Mouse (Mus musculus): ENCODE results near the gene Ube2t. TPM values are rescaled to one million over a fixed set of nuclear protein-coding genes. Genes with fewer than 3 reads are reported as not detected.

Gene Ube2t
- polyA plus RNA-seq, 1 experiment from 2014 or later, result 23.0 TPM

DNA sequence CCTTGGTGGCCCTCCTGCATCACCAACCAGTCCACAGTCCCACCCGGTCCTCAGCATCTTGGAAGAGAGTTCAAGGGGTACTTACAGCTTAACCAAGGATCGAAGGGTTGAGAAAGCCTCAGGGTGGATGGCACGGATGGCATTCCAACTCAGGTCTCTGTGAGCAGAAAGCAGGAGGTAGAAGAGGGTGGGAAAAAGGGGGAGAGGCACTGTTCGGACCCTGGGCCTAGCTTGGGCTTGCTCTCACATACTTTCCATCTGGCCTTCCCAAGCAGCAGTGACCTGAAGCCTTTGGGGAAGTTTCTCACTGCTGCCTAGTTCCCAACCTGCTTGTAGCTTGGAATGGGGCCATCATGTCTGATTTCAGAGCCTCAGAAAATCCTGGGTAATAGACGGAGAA is 35.2 kb downstream of the Ube2t start:
- H3K9me3 ChIP-seq (ENCODE audit: control insufficient read depth, low read length), result no peaks in the 10 kb centered on the region
- WGBS, result 74% methylated on average over 5 of the region's 5 CpGs
- H3K4me3 ChIP-seq (ENCODE audit: low read depth, low read length), result no peak overlapping the region
- no peak overlapping the region for H3K4me2 ChIP-seq (ENCODE audit: low read depth, low read length)
- no peak overlapping the region for H3K27ac ChIP-seq (replicated peaks; ENCODE audit: low read depth, low read length)
- ATAC-seq (ENCODE audit: low read depth) (no peak), DNase-seq (ENCODE audit: low spot score) (no peak)
- no peak overlapping the region for H3K9ac ChIP-seq (ENCODE audit: low read depth, low read length)
- H3K36me3 ChIP-seq (ENCODE audit: control insufficient read depth, insufficient read depth, low read length), result no peaks in the 10 kb centered on the region
- H3K4me1 ChIP-seq (ENCODE audit: control insufficient read depth, insufficient read depth, low read length), result no peaks in the 10 kb centered on the region
- no peaks in the 10 kb centered on the region for H3K27me3 ChIP-seq (replicated peaks; ENCODE audit: control insufficient read depth, insufficient read depth, low read length)

DNA sequence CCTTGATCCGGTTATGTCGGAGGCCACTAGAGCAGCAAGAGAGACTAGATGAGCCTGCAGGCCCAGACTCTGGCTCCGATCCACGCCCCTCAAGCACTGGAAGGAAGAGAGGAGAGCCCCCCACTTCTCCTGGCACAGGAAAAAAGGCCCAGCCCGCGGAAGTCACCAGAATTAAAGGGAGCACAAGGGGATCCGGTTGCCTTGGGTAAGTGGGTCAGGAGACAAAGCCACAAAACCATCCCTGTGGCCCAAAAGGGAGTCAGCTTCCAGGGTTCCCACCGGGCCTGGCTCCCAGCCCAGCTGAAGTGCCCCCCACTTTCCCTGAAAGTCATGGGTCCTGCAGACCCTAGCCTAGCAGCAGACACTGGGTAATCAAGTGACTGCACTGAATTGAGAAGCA is 35.9 kb downstream of the Ube2t start:
- H3K4me1 ChIP-seq (ENCODE audit: control insufficient read depth, insufficient read depth, low read length), result no peaks in the 10 kb centered on the region
- H3K4me2 ChIP-seq (ENCODE audit: low read depth, low read length), result no peak overlapping the region
- H3K9me3 ChIP-seq (ENCODE audit: control insufficient read depth, low read length), result no peaks in the 10 kb centered on the region
- no peaks in the 10 kb centered on the region for H3K27me3 ChIP-seq (replicated peaks; ENCODE audit: control insufficient read depth, insufficient read depth, low read length)
- DNase-seq (ENCODE audit: low spot score) (no peak), ATAC-seq (ENCODE audit: low read depth) (no peak)
- WGBS, result 73% methylated on average over 8 of the region's 8 CpGs
- H3K4me3 ChIP-seq (ENCODE audit: low read depth, low read length), result no peak overlapping the region
- H3K27ac ChIP-seq (replicated peaks; ENCODE audit: low read depth, low read length), result no peak overlapping the region
- no peak overlapping the region for H3K9ac ChIP-seq (ENCODE audit: low read depth, low read length)
- no peaks in the 10 kb centered on the region for H3K36me3 ChIP-seq (ENCODE audit: control insufficient read depth, insufficient read depth, low read length)

- no peaks in the 10 kb centered on the region for H3K36me3 ChIP-seq (ENCODE audit: control insufficient read depth, insufficient read depth, low read length)
Measured at GRCm38 (mm10) chr1:135000527-135000926, 38.2 kb downstream of the Ube2t start.

GRCm38 (mm10) chr1:135003346-135003745 is 41.0 kb downstream of the Ube2t start:
- Histone ChIP-seq H3K36me3 (ENCODE audit: control insufficient read depth, insufficient read depth, low read length) (no peaks in the 10 kb centered on the region), H3K4me1 (ENCODE audit: control insufficient read depth, insufficient read depth, low read length) (no peaks in the 10 kb centered on the region), H3K9me3 (ENCODE audit: control insufficient read depth, low read length) (no peaks in the 10 kb centered on the region), H3K4me3 (ENCODE audit: low read depth, low read length) (no peak overlapping the region), H3K27ac (replicated peaks; ENCODE audit: low read depth, low read length) (no peak overlapping the region), H3K27me3 (replicated peaks; ENCODE audit: control insufficient read depth, insufficient read depth, low read length) (no peaks in the 10 kb centered on the region), H3K9ac (ENCODE audit: low read depth, low read length) (no peak overlapping the region), H3K4me2 (ENCODE audit: low read depth, low read length) (no peak overlapping the region)
- WGBS, result 56% methylated on average over 4 of the region's 4 CpGs
- no peak for ATAC-seq (ENCODE audit: low read depth)
- no peak for DNase-seq (ENCODE audit: low spot score)

More at GRCm38 (mm10) chr1:135000527-135000926, 38.2 kb downstream of the Ube2t start:
- Histone ChIP-seq H3K4me1 (ENCODE audit: control insufficient read depth, insufficient read depth, low read length) (no peaks in the 10 kb centered on the region), H3K27ac (replicated peaks; ENCODE audit: low read depth, low read length) (no peak overlapping the region), H3K4me2 (ENCODE audit: low read depth, low read length) (no peak overlapping the region), H3K9ac (ENCODE audit: low read depth, low read length) (no peak overlapping the region), H3K27me3 (replicated peaks; ENCODE audit: control insufficient read depth, insufficient read depth, low read length) (no peaks in the 10 kb centered on the region), H3K4me3 (ENCODE audit: low read depth, low read length) (no peak overlapping the region), H3K9me3 (ENCODE audit: control insufficient read depth, low read length) (no peaks in the 10 kb centered on the region)
- WGBS, result 79% methylated on average over 9 of the region's 9 CpGs
- DNase-seq (ENCODE audit: low spot score) (no peak), ATAC-seq (ENCODE audit: low read depth) (no peak)

GRCm38 (mm10) chr1:135005696-135006095 is 43.3 kb downstream of the Ube2t start:
- ATAC-seq (ENCODE audit: low read depth) (no peak), DNase-seq (ENCODE audit: low spot score) (no peak)
- H3K9ac ChIP-seq (ENCODE audit: low read depth, low read length), result no peak overlapping the region
- no peaks in the 10 kb centered on the region for H3K36me3 ChIP-seq (ENCODE audit: control insufficient read depth, insufficient read depth, low read length)
- no peak overlapping the region for H3K4me3 ChIP-seq (ENCODE audit: low read depth, low read length)
- no peaks in the 10 kb centered on the region for H3K4me1 ChIP-seq (ENCODE audit: control insufficient read depth, insufficient read depth, low read length)
- H3K4me2 ChIP-seq (ENCODE audit: low read depth, low read length), result no peak overlapping the region
- 46% methylated on average over 7 of the region's 7 CpGs for WGBS
- no peak overlapping the region for H3K27ac ChIP-seq (replicated peaks; ENCODE audit: low read depth, low read length)
- no peaks in the 10 kb centered on the region for H3K9me3 ChIP-seq (ENCODE audit: control insufficient read depth, low read length)
- H3K27me3 ChIP-seq (replicated peaks; ENCODE audit: control insufficient read depth, insufficient read depth, low read length), result no peaks in the 10 kb centered on the region

DNA sequence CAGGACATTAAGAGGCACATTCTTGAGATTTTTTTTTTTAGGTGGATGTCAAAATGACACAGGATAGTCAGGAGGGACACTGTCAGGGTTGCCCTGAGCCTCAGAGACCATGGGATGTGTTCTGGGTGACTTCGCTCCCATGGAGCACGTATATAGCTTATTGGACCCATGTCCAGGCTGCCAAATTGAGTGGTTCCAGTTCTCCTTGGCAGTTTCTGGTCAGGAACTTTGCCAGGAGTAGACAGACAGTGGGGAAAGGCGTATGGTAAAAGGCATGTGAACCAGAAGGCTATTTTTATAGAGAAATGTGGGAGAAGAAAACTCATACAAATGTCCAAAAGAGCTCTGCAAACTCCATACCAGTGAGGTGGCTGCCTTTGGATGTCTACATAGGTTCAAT is 47.5 kb downstream of the Ube2t start:
- Histone ChIP-seq H3K9me3 (ENCODE audit: control insufficient read depth, low read length) (no peaks in the 10 kb centered on the region), H3K4me1 (ENCODE audit: control insufficient read depth, insufficient read depth, low read length) (peaks cover under 1% of the 10 kb centered on the region), H3K4me3 (ENCODE audit: low read depth, low read length) (no peak overlapping the region), H3K36me3 (ENCODE audit: control insufficient read depth, insufficient read depth, low read length) (no peaks in the 10 kb centered on the region), H3K4me2 (ENCODE audit: low read depth, low read length) (no peak overlapping the region), H3K27me3 (replicated peaks; ENCODE audit: control insufficient read depth, insufficient read depth, low read length) (no peaks in the 10 kb centered on the region), H3K9ac (ENCODE audit: low read depth, low read length) (no peak overlapping the region), H3K27ac (replicated peaks; ENCODE audit: low read depth, low read length) (no peak overlapping the region)
- ATAC-seq (ENCODE audit: low read depth) (no peak), DNase-seq (ENCODE audit: low spot score) (no peak)
- WGBS, result 73% methylated on average over 3 of the region's 3 CpGs

- Histone ChIP-seq H3K4me3 (ENCODE audit: low read depth, low read length) (no peak overlapping the region), H3K4me1 (ENCODE audit: control insufficient read depth, insufficient read depth, low read length) (peaks cover 10% of the 10 kb centered on the region), H3K36me3 (ENCODE audit: control insufficient read depth, insufficient read depth, low read length) (no peaks in the 10 kb centered on the region), H3K4me2 (ENCODE audit: low read depth, low read length) (no peak overlapping the region), H3K27ac (replicated peaks; ENCODE audit: low read depth, low read length) (no peak overlapping the region), H3K27me3 (replicated peaks; ENCODE audit: control insufficient read depth, insufficient read depth, low read length) (no peaks in the 10 kb centered on the region), H3K9me3 (ENCODE audit: control insufficient read depth, low read length) (no peaks in the 10 kb centered on the region), H3K9ac (ENCODE audit: low read depth, low read length) (no peak overlapping the region)
- DNase-seq (ENCODE audit: low spot score), result no peak
- no peak for ATAC-seq (ENCODE audit: low read depth)
- WGBS, result 81% methylated on average over 5 of the region's 5 CpGs
Measured at GRCm38 (mm10) chr1:135011912-135012311, 49.5 kb downstream of the Ube2t start.

- H3K27ac ChIP-seq (replicated peaks; ENCODE audit: low read depth, low read length), result no peak overlapping the region
- H3K9me3 ChIP-seq (ENCODE audit: control insufficient read depth, low read length), result no peaks in the 10 kb centered on the region
- H3K4me3 ChIP-seq (ENCODE audit: low read depth, low read length), result no peak overlapping the region
- DNase-seq (ENCODE audit: low spot score) (no peak), ATAC-seq (ENCODE audit: low read depth) (no peak)
- no peaks in the 10 kb centered on the region for H3K36me3 ChIP-seq (ENCODE audit: control insufficient read depth, insufficient read depth, low read length)
- peaks cover 12% of the 10 kb centered on the region for H3K4me1 ChIP-seq (ENCODE audit: control insufficient read depth, insufficient read depth, low read length)
- 69% methylated on average over 9 of the region's 9 CpGs for WGBS
- no peaks in the 10 kb centered on the region for H3K27me3 ChIP-seq (replicated peaks; ENCODE audit: control insufficient read depth, insufficient read depth, low read length)
- no peak overlapping the region for H3K9ac ChIP-seq (ENCODE audit: low read depth, low read length)
- no peak overlapping the region for H3K4me2 ChIP-seq (ENCODE audit: low read depth, low read length)
Measured at GRCm38 (mm10) chr1:135012472-135012871, 50.1 kb downstream of the Ube2t start.

- H3K27ac ChIP-seq (replicated peaks; ENCODE audit: low read depth, low read length), result no peak overlapping the region
- DNase-seq (ENCODE audit: low spot score) (no peak), ATAC-seq (ENCODE audit: low read depth) (no peak)
- 23% methylated on average over 10 of the region's 10 CpGs for WGBS
- no peak overlapping the region for H3K4me3 ChIP-seq (ENCODE audit: low read depth, low read length)
- H3K9me3 ChIP-seq (ENCODE audit: control insufficient read depth, low read length), result no peaks in the 10 kb centered on the region
- H3K4me1 ChIP-seq (ENCODE audit: control insufficient read depth, insufficient read depth, low read length), result peaks cover 33% of the 10 kb centered on the region
- no peaks in the 10 kb centered on the region for H3K36me3 ChIP-seq (ENCODE audit: control insufficient read depth, insufficient read depth, low read length)
- no peak overlapping the region for H3K4me2 ChIP-seq (ENCODE audit: low read depth, low read length)
- no peak overlapping the region for H3K9ac ChIP-seq (ENCODE audit: low read depth, low read length)
- no peaks in the 10 kb centered on the region for H3K27me3 ChIP-seq (replicated peaks; ENCODE audit: control insufficient read depth, insufficient read depth, low read length)
Measured at GRCm38 (mm10) chr1:135014921-135015445, 52.6 kb downstream of the Ube2t start.
